Mouse (Mus musculus): ENCODE data around the gene Crtam. TPM values are rescaled to one million over a fixed set of nuclear protein-coding genes. Genes with fewer than 3 reads are reported as not detected.

The Crtam gene
- 0.14 and 0.19 TPM in 2 replicates for polyA plus RNA-seq (2015; fragmentation: Nextera tagmentation; extraction: Ambion mirVana)

- Histone ChIP-seq H3K36me3 (no peaks in the 10 kb centered on the region), H3K27ac (no peak within 1 kb of the TSS), H3K27me3 (no peaks in the 10 kb centered on the region), H3K4me1 (replicated peaks) (no peaks in the 10 kb centered on the region; the same call in 1 of the 2 replicates), H3K4me3 (no peak within 1 kb of the TSS), H3K9ac (no peak within 1 kb of the TSS), H3K4me2 (no peak within 1 kb of the TSS), H3K9me3 (no peaks in the 10 kb centered on the region)
- no peak for ATAC-seq (ENCODE audit: low FRiP score)
- WGBS, result 70% methylated on average over 4 of the region's 4 CpGs
Measured at GRCm38 (mm10) chr9:41004415-41004814, at the start of gene Crtam. Crtam (minus strand) TSS chr9:41004628.

GRCm38 (mm10) chr9:41054166-41054565 lies 49.7 kb upstream of the Crtam start:
- H3K4me2 ChIP-seq, result no peak overlapping the region
- no peak for ATAC-seq (ENCODE audit: low FRiP score)
- WGBS, result 80% methylated on average over 9 of the region's 9 CpGs
- no peak overlapping the region for H3K4me3 ChIP-seq
- no peak overlapping the region for H3K9ac ChIP-seq
- peak overlapping the region; percentile 13 for H3K27ac ChIP-seq
- H3K36me3 ChIP-seq, result peaks cover 3% of the 10 kb centered on the region; the same call in 1 of the 2 replicates
- H3K27me3 ChIP-seq, result no peaks in the 10 kb centered on the region
- H3K4me1 ChIP-seq (replicated peaks), result peaks cover 29% of the 10 kb centered on the region
- H3K9me3 ChIP-seq, result no peaks in the 10 kb centered on the region

DNA sequence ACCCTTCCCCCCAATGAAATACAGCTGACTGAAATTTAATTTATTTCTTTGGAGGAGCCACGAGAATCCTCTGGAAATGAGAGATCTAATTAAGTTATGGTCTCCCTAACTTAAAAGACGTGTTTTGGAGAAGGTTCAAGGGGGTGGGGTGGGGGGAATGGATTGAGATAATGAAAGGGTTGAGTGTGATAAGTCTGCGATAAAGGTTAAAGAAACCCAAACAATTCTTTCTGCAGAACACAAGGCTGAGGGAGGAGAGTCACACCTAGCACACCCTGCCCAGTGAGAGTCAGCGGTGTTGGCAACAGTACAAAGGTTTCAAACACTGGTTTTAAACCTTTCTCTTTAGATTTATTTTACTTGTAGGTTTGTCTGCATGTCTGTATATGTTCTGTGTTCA lies 49.0 kb upstream of the Crtam start:
- Histone ChIP-seq H3K36me3 (peaks cover 8% of the 10 kb centered on the region; the same call in 1 of the 2 replicates), H3K4me2 (no peak overlapping the region), H3K4me3 (no peak overlapping the region), H3K9ac (no peak overlapping the region), H3K4me1 (replicated peaks) (peaks cover 29% of the 10 kb centered on the region), H3K9me3 (no peaks in the 10 kb centered on the region), H3K27ac (peak overlapping the region; percentile 31; the same call in 1 of the 2 replicates), H3K27me3 (no peaks in the 10 kb centered on the region)
- 53% methylated on average over 4 of the region's 4 CpGs for WGBS
- ATAC-seq (ENCODE audit: low FRiP score), result no peak

GRCm38 (mm10) chr9:41051080-41051932 lies 46.9 kb upstream of the Crtam start:
- H3K36me3 ChIP-seq, result peaks cover 15% of the 10 kb centered on the region
- WGBS, result 30% methylated on average over 11 of the region's 11 CpGs
- peak overlapping the region; percentile 87 for H3K27ac ChIP-seq
- H3K4me2 ChIP-seq, result 0 out of 2 replicates have a peak overlapping the region, but pooled peaks have one; percentile 17
- H3K27me3 ChIP-seq, result no peaks in the 10 kb centered on the region
- H3K4me3 ChIP-seq, result no peak overlapping the region
- H3K9ac ChIP-seq, result no peak overlapping the region
- H3K4me1 ChIP-seq (replicated peaks), result peaks cover 29% of the 10 kb centered on the region
- H3K9me3 ChIP-seq, result no peaks in the 10 kb centered on the region
- ATAC-seq (ENCODE audit: low FRiP score), result peak; percentile 32

- 62% methylated on average over 12 of the region's 12 CpGs for WGBS
- H3K9me3 ChIP-seq, result no peaks in the 10 kb centered on the region
Measured at GRCm38 (mm10) chr9:41050331-41051079, 46.1 kb upstream of the Crtam start.

DNA sequence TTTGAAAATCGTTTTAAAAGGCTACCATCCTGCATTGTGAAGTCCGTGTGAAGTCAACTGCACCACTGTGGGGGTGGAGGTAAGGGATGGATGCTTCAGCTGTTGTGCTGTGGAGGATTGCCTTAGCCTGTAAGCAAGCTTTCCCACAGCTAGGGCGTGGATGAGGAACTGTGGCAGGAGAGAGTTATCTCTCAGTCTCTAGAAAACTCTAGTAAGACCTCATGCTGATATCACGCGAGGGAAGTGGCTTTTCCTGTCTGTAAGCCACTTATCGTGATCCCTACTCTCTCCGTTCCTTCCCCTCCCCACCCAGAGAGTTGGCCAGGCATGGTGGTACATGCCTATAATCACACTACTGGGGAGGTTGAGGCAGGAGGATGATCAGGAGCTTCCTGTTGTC lies 44.9 kb upstream of the Crtam start:
- ATAC-seq (ENCODE audit: low FRiP score), result no peak
- H3K4me3 ChIP-seq, result no peak overlapping the region
- no peak overlapping the region for H3K9ac ChIP-seq
- H3K4me1 ChIP-seq (replicated peaks), result peaks cover 27% of the 10 kb centered on the region
- no peaks in the 10 kb centered on the region for H3K9me3 ChIP-seq
- 94% methylated on average over 7 of the region's 7 CpGs for WGBS
- no peak overlapping the region for H3K4me2 ChIP-seq
- no peaks in the 10 kb centered on the region for H3K27me3 ChIP-seq
- H3K36me3 ChIP-seq, result peaks cover 19% of the 10 kb centered on the region
- no peak overlapping the region for H3K27ac ChIP-seq

More at GRCm38 (mm10) chr9:41050331-41051079, 46.1 kb upstream of the Crtam start:
- Histone ChIP-seq H3K4me2 (no peak overlapping the region), H3K36me3 (peaks cover 19% of the 10 kb centered on the region), H3K9ac (no peak overlapping the region), H3K4me1 (replicated peaks) (peaks cover 29% of the 10 kb centered on the region), H3K27me3 (no peaks in the 10 kb centered on the region), H3K27ac (peak overlapping the region; percentile 87), H3K4me3 (no peak overlapping the region)
- no peak for ATAC-seq (ENCODE audit: low FRiP score)

DNA sequence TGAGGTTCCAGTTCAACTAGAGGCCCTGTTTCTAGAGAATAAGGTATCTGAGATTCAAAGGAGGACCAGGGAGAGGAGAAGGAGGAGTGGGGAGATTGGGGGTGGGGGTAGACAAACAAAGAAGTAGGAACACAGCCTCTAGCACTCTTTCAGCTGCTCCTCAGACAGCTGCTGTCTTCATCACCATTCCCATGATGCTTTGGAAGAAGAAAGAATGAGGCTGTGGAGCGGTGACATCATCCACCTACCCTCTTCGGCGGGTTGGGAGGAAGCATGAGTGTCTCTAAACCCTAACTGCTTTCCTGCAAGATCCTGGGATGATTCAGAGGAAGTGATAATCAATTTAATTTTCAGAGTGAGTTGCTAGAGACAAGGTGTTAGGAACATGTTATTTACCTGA lies 44.4 kb upstream of the Crtam start:
- ATAC-seq (ENCODE audit: low FRiP score), result no peak
- H3K4me2 ChIP-seq, result no peak overlapping the region
- no peak overlapping the region for H3K9ac ChIP-seq
- H3K36me3 ChIP-seq, result peaks cover 19% of the 10 kb centered on the region
- 91% methylated on average over 3 of the region's 3 CpGs for WGBS
- no peak overlapping the region for H3K4me3 ChIP-seq
- no peaks in the 10 kb centered on the region for H3K27me3 ChIP-seq
- no peak overlapping the region for H3K27ac ChIP-seq
- H3K4me1 ChIP-seq (replicated peaks), result peaks cover 25% of the 10 kb centered on the region
- H3K9me3 ChIP-seq, result no peaks in the 10 kb centered on the region

DNA sequence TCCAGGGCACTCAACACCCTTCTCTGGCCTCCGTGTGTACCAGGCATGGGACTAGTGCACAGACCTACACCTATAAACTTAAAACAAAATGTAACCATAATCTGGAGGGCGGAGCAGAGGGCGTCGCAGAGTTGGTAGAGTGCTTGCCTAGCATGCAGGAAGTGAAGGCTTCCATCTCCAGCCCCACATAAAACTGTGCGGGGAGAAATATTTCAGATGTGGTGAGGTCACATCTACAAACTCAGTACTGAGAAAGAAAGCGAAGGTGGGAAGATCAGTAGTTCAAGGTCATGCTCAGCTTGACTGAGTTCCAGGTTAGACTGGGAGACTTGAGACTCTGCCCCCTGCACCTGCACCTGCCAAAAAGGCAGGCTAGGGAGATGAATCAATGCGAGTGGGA lies 43.8 kb upstream of the Crtam start:
- Histone ChIP-seq H3K9ac (no peak overlapping the region), H3K36me3 (peaks cover 19% of the 10 kb centered on the region), H3K4me2 (no peak overlapping the region), H3K27ac (no peak overlapping the region), H3K4me1 (replicated peaks) (peaks cover 24% of the 10 kb centered on the region), H3K27me3 (no peaks in the 10 kb centered on the region), H3K9me3 (no peaks in the 10 kb centered on the region), H3K4me3 (no peak overlapping the region)
- ATAC-seq (ENCODE audit: low FRiP score), result no peak
- 96% methylated on average over 7 of the region's 7 CpGs for WGBS

DNA sequence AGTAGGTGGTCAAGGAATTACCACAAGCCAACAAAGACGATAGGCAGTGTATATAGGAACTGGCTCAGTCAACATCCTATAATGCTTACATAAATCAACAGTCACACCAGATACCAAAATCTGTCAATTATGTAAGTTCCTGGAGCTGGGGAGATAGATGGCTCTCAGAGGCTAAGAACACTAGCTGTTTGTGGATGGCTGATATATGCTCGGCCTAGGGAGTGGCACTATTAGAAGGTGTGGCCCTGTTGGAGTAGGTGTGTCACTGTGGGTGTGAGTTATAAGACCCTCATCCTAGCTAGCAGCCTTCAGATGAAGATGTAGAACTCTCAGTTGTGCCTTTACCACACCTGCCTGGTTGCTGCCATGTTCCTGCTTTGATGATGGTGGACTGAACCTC lies 43.2 kb upstream of the Crtam start:
- no peak overlapping the region for H3K9ac ChIP-seq
- ATAC-seq (ENCODE audit: low FRiP score), result no peak
- no peaks in the 10 kb centered on the region for H3K27me3 ChIP-seq
- no peak overlapping the region for H3K27ac ChIP-seq
- H3K36me3 ChIP-seq, result peaks cover 22% of the 10 kb centered on the region
- peaks cover 22% of the 10 kb centered on the region for H3K4me1 ChIP-seq (replicated peaks)
- H3K4me2 ChIP-seq, result no peak overlapping the region
- H3K9me3 ChIP-seq, result no peaks in the 10 kb centered on the region
- no peak overlapping the region for H3K4me3 ChIP-seq
- 86% methylated on average over 2 of the region's 2 CpGs for WGBS

DNA sequence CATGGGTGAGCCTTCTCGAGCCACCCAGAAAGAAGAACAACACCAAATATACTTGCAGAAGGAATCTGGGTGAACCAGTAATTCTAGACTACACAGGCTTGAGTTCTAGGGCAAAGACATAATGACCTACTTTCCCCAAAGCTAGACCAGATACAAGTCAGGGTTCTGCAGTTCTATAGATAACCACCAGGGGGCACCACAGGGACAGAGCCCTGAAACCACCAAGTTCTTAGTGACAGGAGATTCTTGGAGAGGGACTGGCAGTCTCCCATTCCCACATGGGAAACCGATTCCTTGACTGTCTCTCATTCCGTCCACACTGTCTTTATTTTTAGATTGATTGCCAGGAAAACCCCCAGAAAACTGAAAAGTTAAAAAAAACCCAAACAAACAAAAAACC lies 40.2 kb upstream of the Crtam start:
- WGBS, result 13% methylated on average over 3 of the region's 3 CpGs
- Histone ChIP-seq H3K9me3 (no peaks in the 10 kb centered on the region), H3K36me3 (peaks cover 27% of the 10 kb centered on the region), H3K9ac (no peak overlapping the region), H3K27me3 (no peaks in the 10 kb centered on the region), H3K4me3 (no peak overlapping the region), H3K27ac (no peak overlapping the region), H3K4me1 (replicated peaks) (no peaks in the 10 kb centered on the region; the same call in 1 of the 2 replicates), H3K4me2 (no peak overlapping the region)
- no peak; the same call in 1 of the 2 replicates for ATAC-seq (ENCODE audit: low FRiP score)

DNA sequence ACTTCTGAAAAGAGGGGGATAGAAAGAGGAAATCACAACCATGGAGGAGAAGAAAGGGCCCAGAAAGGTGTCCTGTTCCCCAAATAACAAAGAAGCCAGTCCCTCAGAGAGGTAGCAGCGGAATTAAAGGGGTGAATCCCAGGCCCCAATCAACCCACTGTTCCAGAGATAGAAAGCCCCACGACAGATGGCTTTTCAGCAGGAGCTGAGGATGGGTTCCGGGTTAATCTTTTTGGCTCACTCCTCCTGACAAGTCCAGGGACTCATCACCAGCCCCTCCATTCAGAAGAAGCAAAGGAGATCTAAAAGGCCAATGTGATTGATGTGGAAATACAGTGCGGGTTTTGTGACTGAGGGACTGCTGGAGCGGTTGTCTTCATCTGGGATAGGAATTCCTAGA lies 39.2 kb upstream of the Crtam start:
- H3K4me1 ChIP-seq (replicated peaks), result no peaks in the 10 kb centered on the region; the same call in 1 of the 2 replicates
- H3K4me2 ChIP-seq, result no peak overlapping the region
- no peaks in the 10 kb centered on the region for H3K27me3 ChIP-seq
- no peak overlapping the region for H3K27ac ChIP-seq
- ATAC-seq (ENCODE audit: low FRiP score), result no peak
- no peaks in the 10 kb centered on the region for H3K9me3 ChIP-seq
- peaks cover 20% of the 10 kb centered on the region for H3K36me3 ChIP-seq
- H3K9ac ChIP-seq, result no peak overlapping the region
- no peak overlapping the region for H3K4me3 ChIP-seq
- WGBS, result 82% methylated on average over 5 of the region's 5 CpGs

DNA sequence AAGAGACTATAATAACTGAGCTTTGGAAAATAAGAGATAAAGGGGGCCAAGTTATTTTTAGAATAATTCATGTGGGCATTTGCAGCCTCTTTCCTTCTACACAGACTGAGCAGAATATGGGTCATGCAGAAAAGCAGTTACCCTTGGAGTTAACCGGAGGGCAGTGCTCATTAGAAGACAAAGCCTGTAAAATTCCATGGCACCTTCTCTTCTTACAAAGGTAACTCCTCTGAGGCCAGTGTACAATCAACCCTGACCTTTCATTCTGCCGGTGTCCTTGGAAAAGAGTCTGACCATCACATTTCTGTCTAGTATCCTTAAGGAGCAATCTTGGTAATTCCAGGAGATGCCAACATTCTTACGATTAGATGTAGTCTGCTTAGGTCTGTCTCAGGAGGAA lies 37.0 kb upstream of the Crtam start:
- peaks cover 24% of the 10 kb centered on the region for H3K36me3 ChIP-seq
- H3K4me1 ChIP-seq (replicated peaks), result no peaks in the 10 kb centered on the region; the same call in 1 of the 2 replicates
- WGBS, result 90% methylated on average over 3 of the region's 3 CpGs
- H3K4me3 ChIP-seq, result no peak overlapping the region
- no peaks in the 10 kb centered on the region for H3K9me3 ChIP-seq
- no peak for ATAC-seq (ENCODE audit: low FRiP score)
- no peak overlapping the region for H3K27ac ChIP-seq
- H3K4me2 ChIP-seq, result no peak overlapping the region
- H3K9ac ChIP-seq, result no peak overlapping the region
- H3K27me3 ChIP-seq, result no peaks in the 10 kb centered on the region

Data from hindbrain, embryonic 13.5 days (tissue).